Mouse (Mus musculus) liver, embryonic 14.5 days (tissue): ENCODE results near the gene Ank2. TPM values are rescaled to one million over a fixed set of nuclear protein-coding genes. Genes with fewer than 3 reads are reported as not detected.

ENCODE experiments used
- ATAC-seq: fragments of 200-750 bp; cut with Nextera tagmentation; 2 replicates; pipeline ENCODE4 v1.8.0; 2017; ENCODE audit warnings: moderate number of reproducible peaks, mild to moderate bottlenecking, moderate library complexity; ENCODE audit not compliant: insufficient read depth
- DNase-seq, 3 experiments: peaks; one replicate each; pipeline ENCODE4 v3.0.0-alpha.2; 2012 to 2013; ENCODE audit warnings: low read depth in 3 of 3, low spot score in 3 of 3
- H3K27ac ChIP-seq: fragments of 300-500 bp; sonication (generic); 2 replicates; pipeline ENCODE4 v1.5.1; 2014; ENCODE audit warnings: moderate library complexity, mild to moderate bottlenecking, control low read depth, inconsistent platforms
- H3K27me3 ChIP-seq: fragments of 300-500 bp; sonication (generic); 2 replicates; pipeline ENCODE4 v1.6.1; 2014; ENCODE audit warnings: mild to moderate bottlenecking, low read length, moderate library complexity; ENCODE audit not compliant: control insufficient read depth, insufficient read depth
- H3K36me3 ChIP-seq: fragments of 300-500 bp; sonication (generic); replicated peaks from 2 replicates; pipeline ENCODE4 v1.6.1; 2014; ENCODE audit warnings: low read depth; ENCODE audit not compliant: control insufficient read depth, insufficient read depth
- H3K4me1 ChIP-seq, 2 experiments: fragments of 200-500 bp in 1 of 2; fragments of 300-500 bp in 1 of 2; sonication (generic) in 1 of 2; replicated peaks; 2 replicates each; pipeline ENCODE4 v1.6.1; 2012 to 2014; ENCODE audit warnings: antibody characterized with exemption in 1 of 2, inconsistent platforms in 1 of 2, low read length in 1 of 2; ENCODE audit not compliant: control insufficient read depth in 2 of 2, insufficient read depth in 2 of 2
- H3K4me2 ChIP-seq: fragments of 300-500 bp; sonication (generic); 2 replicates; pipeline ENCODE4 v1.6.1; 2014; ENCODE audit warnings: low read depth, mild to moderate bottlenecking, control low read depth, moderate library complexity
- H3K4me3 ChIP-seq, 2 experiments: fragments of 200-500 bp in 1 of 2; fragments of 300-500 bp in 1 of 2; sonication (generic) in 1 of 2; 2 replicates each; pipeline ENCODE4 v1.5.1; 2012 to 2014; ENCODE audit warnings: low read depth in 2 of 2, low read length in 2 of 2, mild to moderate bottlenecking in 2 of 2, control low read depth in 1 of 2, inconsistent platforms in 1 of 2, moderate library complexity in 1 of 2; ENCODE audit not compliant: insufficient read depth in 1 of 2
- H3K9ac ChIP-seq: fragments of 300-500 bp; sonication (generic); replicated peaks from 2 replicates; pipeline ENCODE4 v1.6.1; 2014; ENCODE audit warnings: mild to moderate bottlenecking, control low read depth, moderate library complexity
- H3K9me3 ChIP-seq: fragments of 300-500 bp; sonication (generic); 2 replicates; pipeline ENCODE4 v1.6.1; 2016; ENCODE audit warnings: low read length, mixed read lengths; ENCODE audit not compliant: control insufficient read depth
- CTCF ChIP-seq: IDR thresholded peaks from 2 replicates; pipeline ENCODE4 v1.5.1; 2016; ENCODE audit warnings: antibody characterized with exemption, low read depth, control low read depth
- EP300 ChIP-seq: IDR thresholded peaks from 2 replicates; pipeline ENCODE4 v1.6.1; 2016; ENCODE audit warnings: antibody characterized with exemption, low read depth
- WGBS: fragments of 180-500 bp; shearing (Covaris S2); extraction: QIAGEN DNeasy Blood & Tissue Kit; methylation state at CpG from one replicate; pipeline ENCODE4 v1.1.7; 2014; ENCODE audit not compliant: insufficient replicate concordance; 5-methylcytosine and 5-hydroxymethylcytosine counted together
- polyA plus RNA-seq, 2 experiments: library from polyadenylated mRNA; depleted of rRNA in 1 of 2; stranded (reverse) in 1 of 2; unstranded in 1 of 2; fragments of >200 nt; fragmentation: Nextera tagmentation in 1 of 2; extraction: Ambion mirVana in 1 of 2; gene quantifications; 2 replicates each; pipeline versions ENCODE4 v1.2.1 to v1.2.3; 2012 to 2014

Ank2 gene
- polyA plus RNA-seq, 2 experiments, result 4.8 to 5.2 TPM

- Histone ChIP-seq H3K4me2 (no peak overlapping the region), H3K27me3 (no peaks in the 10 kb centered on the region), H3K27ac (no peak overlapping the region), H3K36me3 (no peaks in the 10 kb centered on the region), H3K9ac (no peak overlapping the region), H3K4me3 (no peak overlapping the region), H3K4me1 (no peaks in the 10 kb centered on the region), H3K9me3 (no peaks in the 10 kb centered on the region)
- no peak for DNase-seq
- TF ChIP-seq EP300 (no peak), CTCF (no peak)
- WGBS, result 53% methylated on average over 5 of the region's 5 CpGs
- no peak for ATAC-seq
Measured at GRCm38 (mm10) chr3:127036118-127036517, 463.0 kb downstream of the Ank2 start.

GRCm38 (mm10) chr3:127035540-127035939 is 463.6 kb downstream of the Ank2 start:
- ATAC-seq, result no peak
- Histone ChIP-seq H3K27ac (no peak overlapping the region), H3K36me3 (no peaks in the 10 kb centered on the region), H3K9me3 (no peaks in the 10 kb centered on the region), H3K27me3 (no peaks in the 10 kb centered on the region), H3K4me2 (no peak overlapping the region), H3K9ac (no peak overlapping the region), H3K4me3 (no peak overlapping the region), H3K4me1 (no peaks in the 10 kb centered on the region)
- 63% methylated on average over 12 of the region's 12 CpGs for WGBS
- TF ChIP-seq EP300 (no peak), CTCF (no peak)
- no peak for DNase-seq

- Histone ChIP-seq H3K4me2 (no peak overlapping the region), H3K36me3 (no peaks in the 10 kb centered on the region), H3K9ac (no peak overlapping the region), H3K27me3 (no peaks in the 10 kb centered on the region), H3K9me3 (no peaks in the 10 kb centered on the region), H3K4me3 (no peak overlapping the region), H3K27ac (no peak overlapping the region), H3K4me1 (no peaks in the 10 kb centered on the region)
- 61% methylated on average over 3 of the region's 3 CpGs for WGBS
- DNase-seq, result no peak
- TF ChIP-seq CTCF, result no peak
- TF ChIP-seq EP300, result no peak
- no peak for ATAC-seq
Measured at GRCm38 (mm10) chr3:127034983-127035382, 464.2 kb downstream of the Ank2 start.

GRCm38 (mm10) chr3:127023992-127024391 is 475.2 kb downstream of the Ank2 start:
- no peaks in the 10 kb centered on the region for H3K9me3 ChIP-seq
- no peak for ATAC-seq

GRCm38 (mm10) chr3:127020167-127020566 is 479.0 kb downstream of the Ank2 start:
- no peak for ATAC-seq
- WGBS, result 19% methylated on average over 1 of the region's 1 CpGs
- no peak for DNase-seq

More at GRCm38 (mm10) chr3:127023992-127024391, 475.2 kb downstream of the Ank2 start:
- Histone ChIP-seq H3K27me3 (no peaks in the 10 kb centered on the region), H3K36me3 (no peaks in the 10 kb centered on the region), H3K4me1 (no peaks in the 10 kb centered on the region; a peak in 1 of 4 replicates), H3K9ac (no peak overlapping the region), H3K4me2 (no peak overlapping the region), H3K4me3 (no peak overlapping the region), H3K27ac (no peak overlapping the region)
- TF ChIP-seq EP300 (no peak), CTCF (no peak)
- WGBS, result 56% methylated on average over 4 of the region's 4 CpGs
- DNase-seq, result no peak

More at GRCm38 (mm10) chr3:127020167-127020566, 479.0 kb downstream of the Ank2 start:
- Histone ChIP-seq H3K36me3 (no peaks in the 10 kb centered on the region), H3K4me2 (no peak overlapping the region), H3K9me3 (no peaks in the 10 kb centered on the region), H3K4me1 (no peaks in the 10 kb centered on the region; a peak in 1 of 4 replicates), H3K27me3 (no peaks in the 10 kb centered on the region), H3K4me3 (no peak overlapping the region), H3K9ac (no peak overlapping the region), H3K27ac (no peak overlapping the region)
- no peak for TF ChIP-seq EP300
- no peak for TF ChIP-seq CTCF
